Mouse (Mus musculus): ENCODE measurements around the gene N4bp2.

DNA sequence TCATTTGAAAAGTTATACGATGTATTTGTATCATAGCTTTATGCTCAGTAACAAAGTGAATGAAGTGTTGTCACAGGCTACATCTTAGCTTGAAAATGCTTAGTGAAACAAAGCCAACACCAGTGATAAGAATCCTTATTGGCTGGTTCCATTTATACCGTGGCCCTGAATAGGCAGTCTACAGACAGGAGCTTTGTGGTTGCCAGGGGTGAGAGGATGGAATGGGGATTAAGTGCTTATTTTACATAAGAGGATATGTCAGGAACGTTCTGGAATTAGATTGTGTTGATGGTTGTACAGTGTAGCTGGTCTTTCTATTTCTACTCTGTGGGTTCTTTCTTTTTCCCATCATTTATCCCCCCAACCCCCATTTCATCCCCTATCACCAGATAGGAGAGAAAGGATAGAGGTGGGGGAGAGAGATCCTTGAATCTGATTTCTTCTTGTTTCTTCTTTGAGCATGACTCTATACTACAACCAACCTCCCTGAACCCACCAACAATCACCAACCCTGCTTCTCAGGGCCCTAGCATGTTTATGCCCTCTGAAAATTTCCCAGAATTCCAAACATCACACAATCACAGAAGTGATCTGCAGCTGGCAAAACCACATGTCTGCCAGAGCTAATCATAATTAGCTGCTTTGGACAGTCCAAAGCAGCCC is 16.2 kb downstream of the N4bp2 start:
- TF ChIP-seq ZC3H11A (IDR thresholded peaks at IDR 0.05; ENCODE audit: borderline replicate concordance, low read depth, low read length) (no peak), ZNF384 (IDR thresholded peaks at IDR 0.05; ENCODE audit: low read depth, low read length) (no peak), MAFK (IDR thresholded peaks at IDR 0.05; ENCODE audit: insufficient read depth, low read depth, low read length) (no peak), HCFC1 (IDR thresholded peaks at IDR 0.05; ENCODE audit: borderline replicate concordance, insufficient read depth, low read length) (no peak), CHD2 (IDR thresholded peaks at IDR 0.05; ENCODE audit: low read depth, low read length) (no peak)
